Mouse (Mus musculus) G1E (cell line): ENCODE data around the gene Rpa3. TPM values are rescaled to one million over a fixed set of nuclear protein-coding genes. Genes with fewer than 3 reads are reported as not detected.

Source experiments
- ATAC-seq: 2 replicates; pipeline ENCODE4 v1.8.0; 2016; ENCODE audit warnings: mild to moderate bottlenecking; ENCODE audit not compliant: insufficient number of reproducible peaks, poor library complexity, low FRiP score, severe bottlenecking; ENCODE audit errors: extremely low read depth
- DNase-seq: peaks from one replicate; pipeline ENCODE4 v3.0.0; 2012; ENCODE audit warnings: low spot score
- H3K27me3 ChIP-seq: 2 replicates; pipeline ENCODE4 v1.6.1; 2012; ENCODE audit warnings: mild to moderate bottlenecking, low read length, inconsistent platforms; ENCODE audit not compliant: insufficient read depth
- H3K36me3 ChIP-seq: replicated peaks from 2 replicates; pipeline ENCODE3; 2012; ENCODE audit warnings: mild to moderate bottlenecking, inconsistent platforms
- H3K4me1 ChIP-seq: 2 replicates; pipeline ENCODE4 v1.6.1; 2012; ENCODE audit warnings: low read depth, low read length, inconsistent platforms, mixed read lengths; ENCODE audit not compliant: insufficient read depth
- H3K4me3 ChIP-seq: 2 replicates; pipeline ENCODE4 v1.5.1; 2012; ENCODE audit warnings: low read depth, mild to moderate bottlenecking, inconsistent platforms, low read length, moderate library complexity, mixed read lengths
- H3K9me3 ChIP-seq: replicated peaks from 2 replicates; pipeline ENCODE4 v1.6.1; 2012; ENCODE audit warnings: inconsistent platforms
- CTCF ChIP-seq: IDR thresholded peaks from 2 replicates; pipeline ENCODE4 v1.5.1; 2012; ENCODE audit warnings: low read depth, low read length, inconsistent platforms, mixed read lengths
- GATA1 ChIP-seq: IDR thresholded peaks from 2 replicates; pipeline ENCODE4 v1.6.1; 2012; ENCODE audit warnings: borderline replicate concordance, low read length, inconsistent platforms, mixed read lengths
- GATA2 ChIP-seq: IDR thresholded peaks from 2 replicates; pipeline ENCODE4 v1.6.1; 2012; ENCODE audit warnings: low read depth, low read length, inconsistent platforms, borderline replicate concordance
- POLR2AphosphoS5 ChIP-seq: IDR thresholded peaks from 2 replicates; pipeline ENCODE4 v1.6.1; 2012; ENCODE audit warnings: low read depth, low read length, inconsistent platforms; ENCODE audit not compliant: insufficient replicate concordance
- TAL1 ChIP-seq: conservative IDR thresholded peaks from 2 replicates; pipeline ENCODE4 v1.6.1; 2012; ENCODE audit warnings: low read depth, low read length, inconsistent platforms, mixed read lengths
- polyA plus RNA-seq: library from polyadenylated mRNA; stranded (reverse); fragments of >175 nt; gene quantifications from 2 replicates; pipeline ENCODE4 v1.2.3, GENCODE M21; 2012
- total RNA-seq, 2 experiments: library from RNA; stranded (forward) in 1 of 2; stranded (reverse) in 1 of 2; fragments of 200-1000 nt in 1 of 2; fragments of >200 nt in 1 of 2; fragmentation: Nextera tagmentation in 1 of 2; gene quantifications; 2 replicates each; pipeline ENCODE4 v1.2.3; 2014 to 2017

The Rpa3 gene
- total and polyA plus RNA-seq, 3 experiments, result 2.3 to 304 (median 21.6) TPM

DNA sequence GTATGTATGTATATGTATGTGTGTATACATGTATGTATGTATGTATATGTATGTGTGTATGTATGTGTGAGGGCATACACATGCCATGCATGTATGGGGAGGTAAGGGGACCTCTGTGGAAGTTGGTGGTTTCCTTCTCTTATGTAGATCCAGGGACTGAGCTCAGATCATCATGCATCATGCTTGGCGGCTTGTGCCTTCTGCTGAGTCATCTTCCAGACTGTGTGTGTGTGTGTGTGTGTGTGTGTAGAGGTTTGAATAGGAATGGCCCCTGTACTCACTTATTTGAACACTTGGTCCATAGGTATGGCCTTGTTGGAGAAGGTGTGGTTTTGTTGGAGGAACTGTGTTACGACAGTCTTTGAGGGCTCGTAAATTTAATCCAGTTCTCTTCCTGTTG, 27.2 kb upstream of the Rpa3 start:
- H3K36me3 ChIP-seq, result peaks cover 39% of the 10 kb centered on the region
- DNase-seq, result no peak
- H3K4me3 ChIP-seq, result no peak overlapping the region
- TF ChIP-seq TAL1 (no peak), CTCF (no peak), GATA2 (no peak), POLR2AphosphoS5 (no peak), GATA1 (no peak)
- H3K4me1 ChIP-seq, result peaks cover 5% of the 10 kb centered on the region; the same call in 1 of the 2 replicates
- no peaks in the 10 kb centered on the region for H3K27me3 ChIP-seq
- no peaks in the 10 kb centered on the region for H3K9me3 ChIP-seq
- ATAC-seq, result no peak

GRCm38 (mm10) chr6:8285401-8285960, 26.5 kb upstream of the Rpa3 start:
- no peak for ATAC-seq

GRCm38 (mm10) chr6:8283255-8283654, 24.3 kb upstream of the Rpa3 start:
- no peak for ATAC-seq
- TF ChIP-seq TAL1 (no peak), GATA2 (no peak), CTCF (no peak), POLR2AphosphoS5 (no peak)
- DNase-seq, result no peak
- Histone ChIP-seq H3K36me3 (peaks cover 39% of the 10 kb centered on the region), H3K4me3 (no peak overlapping the region), H3K27me3 (no peaks in the 10 kb centered on the region), H3K9me3 (no peaks in the 10 kb centered on the region), H3K4me1 (peaks cover 3% of the 10 kb centered on the region; the same call in 1 of the 2 replicates)

More at GRCm38 (mm10) chr6:8285401-8285960, 26.5 kb upstream of the Rpa3 start:
- TF ChIP-seq CTCF (no peak), GATA2 (no peak), POLR2AphosphoS5 (no peak), TAL1 (no peak), GATA1 (no peak)
- Histone ChIP-seq H3K9me3 (no peaks in the 10 kb centered on the region), H3K4me1 (peaks cover 5% of the 10 kb centered on the region; the same call in 1 of the 2 replicates), H3K4me3 (no peak overlapping the region), H3K27me3 (no peaks in the 10 kb centered on the region), H3K36me3 (peaks cover 34% of the 10 kb centered on the region)
- DNase-seq, result no peak

GRCm38 (mm10) chr6:8278426-8279002, 19.5 kb upstream of the Rpa3 start:
- Histone ChIP-seq H3K4me3 (no peak overlapping the region), H3K4me1 (peaks cover 24% of the 10 kb centered on the region), H3K9me3 (no peaks in the 10 kb centered on the region), H3K27me3 (no peaks in the 10 kb centered on the region), H3K36me3 (peaks cover 16% of the 10 kb centered on the region)
- DNase-seq, result no peak
- TF ChIP-seq GATA1 (no peak), TAL1 (no peak), GATA2 (no peak), CTCF (no peak), POLR2AphosphoS5 (no peak)
- no peak for ATAC-seq

- Histone ChIP-seq H3K36me3 (peaks cover 17% of the 10 kb centered on the region), H3K9me3 (no peaks in the 10 kb centered on the region), H3K4me3 (no peak overlapping the region; the same call in 1 of the 2 replicates), H3K27me3 (no peaks in the 10 kb centered on the region), H3K4me1 (peaks cover 24% of the 10 kb centered on the region)
- DNase-seq, result no peak
- ATAC-seq, result peak; percentile 24; the same call in 1 of the 2 replicates
- TF ChIP-seq GATA1 (no peak), TAL1 (no peak), CTCF (no peak), GATA2 (no peak), POLR2AphosphoS5 (no peak)
Measured at GRCm38 (mm10) chr6:8276431-8276830, 17.5 kb upstream of the Rpa3 start.

GRCm38 (mm10) chr6:8275098-8275497, 16.1 kb upstream of the Rpa3 start:
- TF ChIP-seq GATA1 (no peak), CTCF (0 out of 2 replicates have a peak, but pooled peaks have one; percentile 13)
- Histone ChIP-seq H3K4me3 (no peak overlapping the region), H3K9me3 (no peaks in the 10 kb centered on the region), H3K27me3 (no peaks in the 10 kb centered on the region), H3K4me1 (peaks cover 30% of the 10 kb centered on the region), H3K36me3 (peaks cover 19% of the 10 kb centered on the region)
- peak; percentile 55; the same call in 1 of the 2 replicates for ATAC-seq
- peak; percentile 10 for DNase-seq
